Mouse (Mus musculus) olfactory bulb, adult 2 months (tissue): Measurements from ENCODE around the gene Nsmce4a. TPM values are rescaled to one million over a fixed set of nuclear protein-coding genes. Genes with fewer than 3 reads are reported as not detected.
"Not testable (repeated sequence)": the region's sequence is repeated elsewhere in the genome, so short reads cannot be mapped to it uniquely, and the experiment has no call there.

ENCODE experiments used
- H3K27ac ChIP-seq: fragments of 200-500 bp; 2 replicates; pipeline ENCODE4 v1.5.1; 2012; ENCODE audit warnings: low read depth, low read length; ENCODE audit not compliant: insufficient read depth
- H3K4me1 ChIP-seq: fragments of 200-500 bp; 2 replicates; pipeline ENCODE4 v1.6.1; 2012; ENCODE audit warnings: low read length; ENCODE audit not compliant: control insufficient read depth, insufficient read depth
- H3K4me3 ChIP-seq: fragments of 200-500 bp; 2 replicates; pipeline ENCODE4 v1.5.1; 2012; ENCODE audit warnings: mild to moderate bottlenecking, low read depth, low read length, moderate library complexity; ENCODE audit not compliant: insufficient read depth
- CTCF ChIP-seq: fragments of 200-500 bp; IDR thresholded peaks from 2 replicates; pipeline ENCODE4 v1.5.1; 2012; ENCODE audit warnings: low read depth, mild to moderate bottlenecking, low read length, moderate library complexity; ENCODE audit not compliant: insufficient read depth
- POLR2A ChIP-seq: fragments of 200-500 bp; IDR thresholded peaks from 2 replicates; pipeline ENCODE4 v1.6.1; 2012; ENCODE audit warnings: mild to moderate bottlenecking, low read depth, low read length, moderate library complexity; ENCODE audit not compliant: insufficient read depth
- WGBS: fragments of 180-500 bp; shearing (Covaris S2); methylation state at CpG from one replicate; pipeline ENCODE4 v1.1.7; 2018; 5-methylcytosine and 5-hydroxymethylcytosine counted together
- polyA plus RNA-seq: library from polyadenylated mRNA; stranded (reverse); fragments of >200 nt; gene quantifications from 2 replicates; pipeline ENCODE4 v1.2.4, GENCODE M21; 2012; ENCODE audit warnings: low replicate concordance; ENCODE audit not compliant: missing spikeins, insufficient read depth, insufficient read length

The Nsmce4a gene
- polyA plus RNA-seq, 1 experiment, result not detected

DNA sequence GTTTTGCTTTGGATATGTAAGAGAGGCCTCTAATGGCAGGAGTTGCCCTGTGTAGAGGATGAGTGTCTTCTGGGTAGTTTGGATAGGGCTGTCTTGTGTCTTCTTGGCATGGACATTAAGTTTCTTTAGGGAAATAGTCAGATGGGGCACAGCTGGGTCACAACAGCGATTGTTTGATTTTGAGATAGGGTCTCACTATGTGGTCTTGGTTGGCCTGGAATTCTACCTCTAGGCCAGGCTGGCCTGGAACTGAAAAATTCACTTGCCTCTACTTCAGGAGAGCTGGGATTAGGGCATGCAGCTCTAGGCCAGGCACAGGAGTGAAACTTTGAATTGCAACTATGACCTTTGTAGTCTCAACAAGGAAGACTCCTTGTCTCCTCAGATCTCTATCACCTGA lies 29.9 kb upstream of the Nsmce4a start:
- Histone ChIP-seq H3K4me1 (peaks cover 8% of the 10 kb centered on the region; the same call in 1 of the 2 replicates), H3K4me3 (no peak overlapping the region), H3K27ac (no peak overlapping the region)
- no peak for TF ChIP-seq POLR2A
- no peak for TF ChIP-seq CTCF
- 94% methylated on average over 1 of the region's 1 CpGs for WGBS

DNA sequence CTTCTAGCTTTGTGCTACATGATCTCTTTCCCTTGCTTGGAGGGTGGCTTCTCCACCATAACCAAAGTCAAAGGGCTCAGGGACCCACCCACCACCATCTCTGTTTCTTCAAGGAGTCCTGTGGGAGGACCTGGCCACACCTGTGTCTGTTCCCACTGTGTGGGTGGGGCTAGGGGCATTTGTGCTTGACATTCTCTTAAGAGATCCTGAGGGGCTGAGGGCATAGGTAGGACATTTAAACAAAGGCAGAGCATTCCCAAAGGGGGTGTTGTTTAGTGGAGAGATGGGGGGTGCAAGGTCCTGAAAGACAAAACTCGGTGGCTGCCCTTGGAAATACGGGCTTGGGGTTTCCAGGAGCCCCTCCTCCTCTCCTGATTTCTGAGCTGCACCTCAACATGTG lies 27.6 kb upstream of the Nsmce4a start:
- Histone ChIP-seq H3K4me3 (no peak overlapping the region), H3K27ac (no peak overlapping the region), H3K4me1 (peaks cover 13% of the 10 kb centered on the region)
- 82% methylated on average over 2 of the region's 2 CpGs for WGBS
- TF ChIP-seq POLR2A (no peak), CTCF (no peak)

DNA sequence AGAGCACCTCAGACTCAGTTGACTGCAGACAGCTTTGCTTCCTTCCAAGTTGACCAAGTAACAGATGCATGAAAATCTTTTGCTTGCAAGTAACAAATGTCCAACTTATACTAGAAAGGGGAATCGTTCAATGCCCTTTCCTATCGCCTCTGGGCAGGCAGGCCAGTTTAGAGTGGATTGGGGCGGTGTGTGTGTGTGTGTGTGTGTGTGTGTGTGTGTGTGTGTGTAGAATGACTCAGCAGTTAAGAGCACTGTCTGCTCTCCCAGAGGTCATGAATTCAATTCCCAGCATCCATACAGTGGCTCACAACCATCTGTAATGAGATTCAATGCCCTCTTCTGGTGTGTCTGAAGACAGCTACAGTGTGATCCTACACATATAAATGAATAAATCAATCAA lies 27.2 kb upstream of the Nsmce4a start:
- TF ChIP-seq POLR2A (no peak), CTCF (no peak)
- Histone ChIP-seq H3K27ac (no peak overlapping the region), H3K4me3 (no peak overlapping the region), H3K4me1 (peaks cover 13% of the 10 kb centered on the region)
- WGBS, result 85% methylated on average over 3 of the region's 3 CpGs

DNA sequence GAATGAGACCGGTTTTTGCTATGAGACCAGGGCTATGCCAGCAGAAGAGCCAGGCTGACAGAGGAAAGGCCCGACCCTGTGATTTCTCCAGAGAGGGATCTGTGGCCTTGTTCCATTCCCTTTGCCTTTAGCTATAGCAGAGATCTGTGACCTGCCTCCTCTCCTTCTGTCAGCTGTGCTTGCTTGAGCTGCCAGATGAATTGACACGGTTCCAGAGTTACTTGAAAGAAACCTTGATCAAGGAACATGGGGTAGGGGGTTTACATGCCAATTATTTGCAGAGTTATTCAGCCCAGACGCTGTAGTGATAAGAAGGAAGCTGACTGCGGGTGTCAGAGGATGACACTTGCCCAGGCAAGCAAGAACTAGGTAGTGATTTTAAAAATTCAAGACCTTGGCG lies 24.6 kb upstream of the Nsmce4a start:
- no peak for TF ChIP-seq CTCF
- TF ChIP-seq POLR2A, result no peak
- no peak overlapping the region for H3K4me3 ChIP-seq
- peaks cover 5% of the 10 kb centered on the region; the same call in 1 of the 2 replicates for H3K4me1 ChIP-seq
- 61% methylated on average over 6 of the region's 6 CpGs for WGBS
- no peak overlapping the region for H3K27ac ChIP-seq

DNA sequence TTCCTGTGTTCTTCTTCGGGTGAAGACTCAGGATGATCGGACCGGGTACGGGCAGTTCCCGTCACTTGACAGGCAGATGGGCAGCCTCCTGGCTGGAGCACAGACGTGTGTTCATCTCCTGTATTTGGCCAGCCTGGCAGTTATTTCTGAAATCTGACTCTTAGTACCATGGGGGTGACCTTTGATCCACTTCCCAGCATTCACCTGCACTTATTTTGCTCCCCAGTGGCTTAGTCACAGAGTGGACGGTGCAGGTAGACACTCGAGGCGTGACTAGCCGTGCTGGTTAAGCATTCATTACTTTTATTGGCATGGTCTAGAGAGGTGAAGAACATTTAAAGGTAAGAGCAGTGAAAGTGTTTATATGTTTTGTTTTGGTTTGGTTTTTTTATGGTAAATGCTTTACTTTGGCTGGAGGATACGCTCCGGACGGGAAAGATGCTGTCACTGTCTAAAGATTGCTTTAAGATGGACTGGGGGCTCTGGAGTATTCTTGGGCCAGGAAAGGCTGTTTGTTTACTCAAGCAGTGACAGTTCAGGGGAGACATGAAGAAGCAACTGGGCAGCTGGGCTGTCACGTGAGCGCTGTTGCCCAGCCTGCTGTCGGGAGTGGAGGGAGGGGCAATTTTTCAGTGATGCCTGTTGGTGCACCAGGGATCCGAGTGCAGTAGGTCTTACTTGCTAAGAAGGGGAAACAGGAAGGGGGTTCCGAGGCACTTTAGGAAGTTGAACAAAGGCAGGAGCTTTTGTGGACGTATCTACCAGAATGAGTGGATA lies 23.3 kb upstream of the Nsmce4a start:
- 67% methylated on average over 9 of the region's 19 CpGs for WGBS
- H3K4me3 ChIP-seq, H3K27ac ChIP-seq, H3K4me1 ChIP-seq: not testable (repeated sequence)

DNA sequence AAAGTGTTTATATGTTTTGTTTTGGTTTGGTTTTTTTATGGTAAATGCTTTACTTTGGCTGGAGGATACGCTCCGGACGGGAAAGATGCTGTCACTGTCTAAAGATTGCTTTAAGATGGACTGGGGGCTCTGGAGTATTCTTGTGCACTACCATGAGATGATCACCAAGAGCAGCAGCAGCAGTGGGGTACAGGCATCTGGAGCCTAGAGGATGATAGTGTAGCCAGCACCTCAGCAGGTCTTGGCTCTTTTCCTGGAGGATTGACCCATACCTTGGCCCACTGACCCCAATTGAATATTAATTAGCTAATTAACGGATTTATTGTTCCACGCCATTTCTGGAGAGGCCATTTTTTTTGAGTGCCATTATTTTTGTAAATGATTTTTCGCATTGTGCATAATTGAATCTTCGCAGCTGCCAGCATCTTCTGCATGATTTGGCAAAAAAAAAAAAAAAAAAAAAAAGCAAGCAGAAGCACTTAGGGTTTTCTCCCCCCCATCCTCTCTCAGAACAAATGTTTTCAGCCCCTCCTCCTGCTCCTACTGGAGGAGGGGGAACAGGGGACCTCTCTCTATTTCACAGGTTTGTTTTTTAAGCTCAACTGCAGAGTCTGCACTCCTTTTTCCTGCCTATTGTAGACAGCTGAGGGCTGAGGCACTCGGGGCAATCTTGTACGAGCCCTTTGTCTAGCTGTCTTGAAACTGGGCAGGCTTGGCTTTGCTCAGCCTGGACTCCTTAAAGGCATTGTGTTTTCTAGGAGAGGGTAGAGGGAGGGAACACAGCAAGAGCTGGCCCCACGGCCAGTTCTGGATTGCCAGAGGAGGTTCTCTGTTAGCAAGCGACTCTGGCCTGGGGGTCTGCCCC lies 20.7 kb upstream of the Nsmce4a start:
- not testable (repeated sequence) for H3K4me1 ChIP-seq, H3K27ac ChIP-seq, H3K4me3 ChIP-seq
- WGBS, result 56% methylated on average over 9 of the region's 11 CpGs

DNA sequence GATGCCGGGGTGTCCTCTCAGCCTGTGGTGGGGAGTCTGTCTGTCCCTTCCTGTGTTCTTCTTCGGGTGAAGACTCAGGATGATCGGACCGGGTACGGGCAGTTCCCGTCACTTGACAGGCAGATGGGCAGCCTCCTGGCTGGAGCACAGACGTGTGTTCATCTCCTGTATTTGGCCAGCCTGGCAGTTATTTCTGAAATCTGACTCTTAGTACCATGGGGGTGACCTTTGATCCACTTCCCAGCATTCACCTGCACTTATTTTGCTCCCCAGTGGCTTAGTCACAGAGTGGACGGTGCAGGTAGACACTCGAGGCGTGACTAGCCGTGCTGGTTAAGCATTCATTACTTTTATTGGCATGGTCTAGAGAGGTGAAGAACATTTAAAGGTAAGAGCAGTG lies 20.1 kb upstream of the Nsmce4a start:
- not testable (repeated sequence) for H3K4me3 ChIP-seq

DNA sequence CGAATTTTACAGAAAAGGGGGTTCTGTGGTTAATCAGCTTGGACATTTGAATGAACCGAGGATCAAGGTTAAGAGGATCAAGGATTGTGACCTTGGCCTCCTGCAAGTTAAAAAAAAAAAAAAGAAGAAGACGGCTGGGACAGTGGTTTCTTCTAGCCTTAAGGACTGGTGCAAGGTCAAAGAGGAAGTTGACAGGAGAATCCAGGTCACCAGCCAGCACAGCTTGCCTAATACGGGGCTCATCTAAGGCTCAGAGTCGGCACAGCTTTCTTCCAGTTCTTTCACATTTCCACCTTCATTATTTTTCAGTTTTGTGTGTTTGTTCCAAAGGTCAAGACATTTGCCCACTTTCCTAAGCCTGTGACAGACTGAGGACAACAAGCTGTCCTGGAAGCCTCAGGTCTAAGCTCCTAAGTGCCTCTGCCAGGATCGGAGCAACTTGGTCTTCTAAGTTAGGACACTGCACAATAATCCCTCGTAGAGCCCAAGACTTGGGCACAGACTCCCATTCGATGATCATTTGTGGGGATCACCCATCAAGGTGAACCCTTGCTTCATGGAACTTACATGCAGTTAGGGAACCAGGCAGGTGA lies 18.0 kb upstream of the Nsmce4a start:
- Histone ChIP-seq H3K4me3 (no peak overlapping the region), H3K27ac (no peak overlapping the region), H3K4me1 (no peaks in the 10 kb centered on the region)
- TF ChIP-seq POLR2A (no peak), CTCF (no peak)
- 76% methylated on average over 8 of the region's 8 CpGs for WGBS

More for the DNA sequence above, 20.1 kb upstream of the Nsmce4a start:
- no CpG with 5 or more reads among the region's 11 CpGs for WGBS
- not testable (repeated sequence) for H3K4me1 ChIP-seq, H3K27ac ChIP-seq

DNA sequence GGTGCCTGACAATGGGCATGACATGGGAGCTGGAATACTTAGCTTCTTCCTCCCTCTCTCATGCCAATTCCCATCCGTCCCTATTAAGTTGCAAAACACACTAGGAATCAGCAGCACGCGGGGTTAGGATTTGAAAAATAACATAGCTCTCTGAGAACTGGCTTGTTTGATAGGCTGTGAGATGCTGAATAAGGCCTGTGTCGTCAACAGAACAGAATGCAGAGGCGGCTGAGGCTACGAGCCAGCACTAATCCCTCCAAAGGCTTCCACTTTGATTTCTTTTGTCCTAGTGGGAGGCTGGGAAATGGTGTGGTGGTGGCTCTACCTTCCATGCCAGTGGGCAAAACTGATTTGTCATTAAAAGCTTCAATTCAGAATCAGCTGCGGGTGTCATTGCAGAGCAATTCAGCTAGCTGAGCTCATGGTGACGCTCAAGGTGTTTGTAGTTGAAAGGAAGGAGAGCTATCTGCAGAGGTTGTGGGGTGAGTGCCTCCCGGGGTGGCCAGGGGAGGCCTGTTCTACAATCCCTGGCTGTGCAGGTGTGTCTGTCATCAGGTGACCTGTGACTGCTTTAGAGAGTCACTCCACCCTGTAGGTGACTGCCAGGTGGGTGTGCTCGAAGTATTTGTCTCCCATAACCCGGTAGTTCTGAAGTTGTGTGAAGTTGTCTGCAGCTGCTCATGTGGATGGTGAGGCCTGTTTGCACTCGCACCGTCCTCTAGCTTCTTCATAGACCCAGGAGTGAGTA lies 17.3 kb upstream of the Nsmce4a start:
- no peak overlapping the region for H3K27ac ChIP-seq
- 60% methylated on average over 13 of the region's 13 CpGs for WGBS
- H3K4me1 ChIP-seq, result no peaks in the 10 kb centered on the region
- no peak overlapping the region for H3K4me3 ChIP-seq
- TF ChIP-seq CTCF (no peak), POLR2A (no peak)
